Mouse (Mus musculus): Measurements from ENCODE around the gene Bank1.

The Bank1 gene

GRCm38 (mm10) chr3:136103339-136103738, 222.5 kb downstream of the Bank1 start:
- no peak for DNase-seq (ENCODE audit: low read depth)

- no peak for DNase-seq (ENCODE audit: low read depth)
These were observed 224.8 kb downstream of the Bank1 start for GRCm38 (mm10) chr3:136100973-136101500.

- DNase-seq (ENCODE audit: low read depth), result no peak
These were observed 225.6 kb downstream of the Bank1 start for GRCm38 (mm10) chr3:136100292-136100691.

GRCm38 (mm10) chr3:136086948-136087660, 238.8 kb downstream of the Bank1 start:
- DNase-seq (ENCODE audit: low read depth), result no peak

GRCm38 (mm10) chr3:136086431-136086830, 239.4 kb downstream of the Bank1 start:
- DNase-seq (ENCODE audit: low read depth), result no peak

- DNase-seq (ENCODE audit: low read depth), result no peak
These were observed 240.8 kb downstream of the Bank1 start for GRCm38 (mm10) chr3:136085077-136085476.

- DNase-seq (ENCODE audit: low read depth), result no peak
These were observed 241.8 kb downstream of the Bank1 start for GRCm38 (mm10) chr3:136084066-136084465.

GRCm38 (mm10) chr3:136081264-136081663, 244.6 kb downstream of the Bank1 start:
- no peak for DNase-seq (ENCODE audit: low read depth)

GRCm38 (mm10) chr3:136078535-136078934, 247.3 kb downstream of the Bank1 start:
- no peak for DNase-seq (ENCODE audit: low read depth)

GRCm38 (mm10) chr3:136070394-136070793, 255.5 kb downstream of the Bank1 start:
- DNase-seq (ENCODE audit: low read depth), result no peak

- DNase-seq (ENCODE audit: low read depth), result peak; percentile 23
These were observed 264.0 kb downstream of the Bank1 start for GRCm38 (mm10) chr3:136061907-136062306.

- DNase-seq (ENCODE audit: low read depth), result no peak
These were observed 275.2 kb downstream of the Bank1 start for GRCm38 (mm10) chr3:136050635-136051034.

GRCm38 (mm10) chr3:136050215-136050614, 275.7 kb downstream of the Bank1 start:
- DNase-seq (ENCODE audit: low read depth), result no peak

- DNase-seq (ENCODE audit: low read depth), result no peak
These were observed 277.8 kb downstream of the Bank1 start for GRCm38 (mm10) chr3:136048026-136048425.

GRCm38 (mm10) chr3:136045381-136045780, 280.5 kb downstream of the Bank1 start:
- no peak for DNase-seq (ENCODE audit: low read depth)

- no peak for DNase-seq (ENCODE audit: low read depth)
These were observed 285.8 kb downstream of the Bank1 start for GRCm38 (mm10) chr3:136040041-136040440.

- no peak for DNase-seq (ENCODE audit: low read depth)
These were observed 286.4 kb downstream of the Bank1 start for GRCm38 (mm10) chr3:136039446-136039845.

- no peak for DNase-seq (ENCODE audit: low read depth)
These were observed 288.6 kb downstream of the Bank1 start for GRCm38 (mm10) chr3:136037254-136037653.

GRCm38 (mm10) chr3:136035784-136036183, 290.1 kb downstream of the Bank1 start:
- no peak for DNase-seq (ENCODE audit: low read depth)

GRCm38 (mm10) chr3:136024876-136025275, 301.0 kb downstream of the Bank1 start:
- no peak for DNase-seq (ENCODE audit: low read depth)

- DNase-seq (ENCODE audit: low read depth), result no peak
These were observed 308.3 kb downstream of the Bank1 start for GRCm38 (mm10) chr3:136017517-136017916.

GRCm38 (mm10) chr3:136010616-136011015, 315.2 kb downstream of the Bank1 start:
- DNase-seq (ENCODE audit: low read depth), result no peak

- no peak for DNase-seq (ENCODE audit: low read depth)
These were observed 318.0 kb downstream of the Bank1 start for GRCm38 (mm10) chr3:136007846-136008245.

All from 416B (cell line).